Mouse (Mus musculus): Measurements from ENCODE around the gene Gm45716. TPM values are rescaled to one million over a fixed set of nuclear protein-coding genes. Genes with fewer than 3 reads are reported as not detected.

The Gm45716 gene
- polyA plus RNA-seq, 1 experiment = 1.3 TPM

DNA sequence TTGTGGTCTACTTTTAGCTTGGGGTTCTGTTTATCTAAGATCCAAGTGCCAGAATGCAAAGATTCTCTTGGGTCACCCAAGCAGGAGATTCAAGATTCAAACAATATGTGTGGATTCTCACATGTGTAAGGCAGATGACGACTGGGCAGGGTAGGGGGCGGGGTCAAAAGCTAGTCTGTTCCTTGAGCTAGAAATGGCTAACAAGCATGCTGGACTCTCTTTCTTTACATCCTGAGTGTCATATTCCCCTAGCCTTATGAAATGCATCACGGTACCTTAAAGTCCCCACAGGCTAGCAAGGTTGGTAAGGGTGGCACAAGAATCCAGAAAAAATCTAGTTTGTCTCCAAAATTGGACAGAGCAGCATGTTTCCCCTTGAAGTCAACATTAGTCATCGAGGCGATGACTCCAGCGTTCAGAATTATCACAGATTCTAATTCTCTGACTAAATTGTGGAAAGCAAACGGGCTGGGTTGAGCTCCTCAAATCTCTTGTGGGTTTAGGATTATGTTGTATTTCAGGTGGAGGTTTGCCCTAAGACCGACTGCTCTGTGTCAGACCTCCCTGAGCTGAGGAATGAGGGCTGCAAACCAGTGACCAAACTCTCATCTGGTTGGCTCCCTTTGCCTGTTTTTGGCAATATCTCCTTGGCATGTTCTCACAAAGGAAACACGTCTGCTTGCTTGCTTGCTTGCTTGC, 40.9 kb downstream of the Gm45716 start:
- 82% methylated on average over 9 of the region's 9 CpGs for WGBS
- no peak for DNase-seq
- H3K4me1 ChIP-seq (ENCODE audit: control insufficient read depth, insufficient read depth, low read length) = peaks cover 18% of the 10 kb centered on the region
- TF ChIP-seq POLR2A (IDR thresholded peaks at IDR 0.05; ENCODE audit: borderline replicate concordance, extremely low read depth, low read depth, low read length) (no peak), CTCF (IDR thresholded peaks at IDR 0.05; ENCODE audit: insufficient read depth, low read length) (no peak)
- H3K4me3 ChIP-seq (replicated peaks; ENCODE audit: extremely low read depth, low read depth, low read length) = no peak overlapping the region

DNA sequence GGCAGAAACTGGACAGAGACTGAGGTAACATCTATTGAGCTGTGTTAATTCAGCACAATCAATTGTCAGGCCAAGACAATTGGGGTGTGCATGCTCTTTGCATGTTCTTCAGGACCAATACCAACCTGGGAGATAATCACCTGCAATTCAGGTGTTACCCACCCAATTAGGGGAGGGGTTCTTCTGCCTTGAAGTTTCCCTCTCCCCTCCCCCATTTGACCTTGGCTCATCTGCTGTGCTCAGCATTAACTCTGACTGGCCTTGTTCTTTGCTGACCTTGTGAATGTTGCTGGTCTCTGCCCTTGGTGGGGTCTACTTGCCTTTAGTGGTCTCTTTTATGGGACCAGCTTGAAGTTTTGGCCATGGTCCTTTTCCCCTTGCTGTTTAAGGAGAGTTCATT, 42.3 kb downstream of the Gm45716 start:
- Histone ChIP-seq H3K4me3 (replicated peaks; ENCODE audit: extremely low read depth, low read depth, low read length) (no peak overlapping the region), H3K4me1 (ENCODE audit: control insufficient read depth, insufficient read depth, low read length) (peaks cover 18% of the 10 kb centered on the region)
- no peak for TF ChIP-seq CTCF (IDR thresholded peaks at IDR 0.05; ENCODE audit: insufficient read depth, low read length)
- TF ChIP-seq POLR2A (IDR thresholded peaks at IDR 0.05; ENCODE audit: borderline replicate concordance, extremely low read depth, low read depth, low read length) = no peak
- DNase-seq = no peak

DNA sequence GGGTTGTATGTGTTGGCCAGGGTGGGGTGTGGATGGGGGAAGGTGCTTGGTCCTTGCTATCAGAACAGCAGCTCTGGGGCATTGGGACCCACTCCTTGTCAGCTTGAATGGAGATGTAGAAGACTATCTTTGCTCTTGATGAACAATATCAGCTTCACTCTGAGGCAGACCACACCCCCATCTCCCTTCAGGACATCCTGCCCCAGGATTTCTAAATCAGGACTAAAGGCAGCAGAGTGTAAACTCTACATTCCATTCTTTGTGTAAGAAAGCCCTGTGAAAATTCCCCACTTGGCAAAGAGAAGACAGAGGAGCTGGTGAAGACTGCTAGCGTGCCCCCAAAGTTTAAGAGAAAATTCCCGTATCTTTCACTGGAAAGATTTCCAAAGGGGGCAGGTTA, 43.2 kb downstream of the Gm45716 start:
- H3K4me3 ChIP-seq (replicated peaks; ENCODE audit: extremely low read depth, low read depth, low read length) = no peak overlapping the region
- peaks cover 16% of the 10 kb centered on the region for H3K4me1 ChIP-seq (ENCODE audit: control insufficient read depth, insufficient read depth, low read length)
- DNase-seq = no peak
- no peak for TF ChIP-seq CTCF (IDR thresholded peaks at IDR 0.05; ENCODE audit: insufficient read depth, low read length)
- TF ChIP-seq POLR2A (IDR thresholded peaks at IDR 0.05; ENCODE audit: borderline replicate concordance, extremely low read depth, low read depth, low read length) = no peak
- WGBS = 24% methylated on average over 2 of the region's 2 CpGs

DNA sequence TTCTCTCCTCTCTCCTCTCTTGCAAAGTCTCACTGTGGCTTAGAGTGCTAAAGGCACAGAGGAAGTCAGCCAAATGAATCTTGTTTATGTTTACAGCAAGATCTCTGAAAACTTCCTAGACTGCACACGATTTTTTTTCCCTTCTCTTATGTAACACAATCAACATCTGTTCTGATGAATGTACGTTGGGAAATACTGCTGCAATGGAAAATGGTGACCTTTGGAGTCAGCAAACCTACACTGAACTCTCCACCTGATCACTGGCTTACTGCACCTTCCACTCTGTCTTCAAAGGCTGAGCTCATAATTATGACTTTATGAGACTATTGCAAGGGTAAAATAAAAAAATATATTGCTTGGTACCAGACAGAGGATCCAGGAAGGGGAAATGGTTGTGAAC, 44.1 kb downstream of the Gm45716 start:
- no peak for DNase-seq
- WGBS = 13% methylated on average over 2 of the region's 2 CpGs
- peaks cover 16% of the 10 kb centered on the region for H3K4me1 ChIP-seq (ENCODE audit: control insufficient read depth, insufficient read depth, low read length)
- no peak overlapping the region for H3K4me3 ChIP-seq (replicated peaks; ENCODE audit: extremely low read depth, low read depth, low read length)
- TF ChIP-seq CTCF (IDR thresholded peaks at IDR 0.05; ENCODE audit: insufficient read depth, low read length) (no peak), POLR2A (IDR thresholded peaks at IDR 0.05; ENCODE audit: borderline replicate concordance, extremely low read depth, low read depth, low read length) (no peak)

DNA sequence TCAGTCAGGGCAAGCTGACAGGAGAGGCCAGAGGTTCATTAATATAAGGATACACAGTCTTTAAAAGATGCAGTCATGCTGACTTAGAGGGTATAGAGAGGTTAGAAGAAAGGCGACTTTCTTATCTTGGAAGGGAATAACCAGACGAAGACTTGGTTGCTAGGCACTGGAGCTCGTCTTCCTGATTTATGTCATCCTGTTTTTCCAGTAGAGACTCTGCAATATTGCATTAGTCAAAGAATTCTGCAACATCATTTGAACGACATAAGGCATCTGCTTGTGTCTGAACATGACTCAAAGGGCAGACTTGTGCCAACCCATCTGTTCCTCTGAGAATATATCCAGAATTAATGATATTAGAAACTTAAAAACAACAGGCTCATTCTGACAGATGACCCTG, 45.2 kb downstream of the Gm45716 start:
- TF ChIP-seq POLR2A (IDR thresholded peaks at IDR 0.05; ENCODE audit: borderline replicate concordance, extremely low read depth, low read depth, low read length) (no peak), CTCF (IDR thresholded peaks at IDR 0.05; ENCODE audit: insufficient read depth, low read length) (no peak)
- H3K4me1 ChIP-seq (ENCODE audit: control insufficient read depth, insufficient read depth, low read length) = peaks cover 16% of the 10 kb centered on the region
- no peak overlapping the region for H3K4me3 ChIP-seq (replicated peaks; ENCODE audit: extremely low read depth, low read depth, low read length)
- no peak for DNase-seq
- WGBS = 20% methylated on average over 4 of the region's 4 CpGs

DNA sequence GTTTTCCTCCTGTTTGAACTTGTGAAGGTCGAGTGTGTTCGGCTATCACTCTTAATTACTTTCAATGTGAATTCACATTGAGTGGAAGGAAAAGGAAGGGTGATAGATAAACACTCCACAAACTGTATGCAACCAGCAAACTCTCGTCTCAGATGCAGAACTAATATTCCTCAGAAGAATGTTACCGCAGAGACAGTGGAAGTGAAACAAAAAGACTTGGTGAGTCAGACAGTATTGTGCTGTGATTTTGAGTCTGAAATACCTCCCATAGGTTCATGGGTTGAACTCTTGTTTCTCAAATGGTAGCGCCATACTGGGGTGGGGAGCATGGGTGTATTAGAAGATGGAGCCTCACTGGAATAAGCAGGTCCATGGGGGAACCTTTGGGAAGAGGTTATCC, 47.7 kb downstream of the Gm45716 start:
- H3K4me3 ChIP-seq (replicated peaks; ENCODE audit: extremely low read depth, low read depth, low read length) = no peak overlapping the region
- 57% methylated on average over 5 of the region's 5 CpGs for WGBS
- DNase-seq = no peak
- H3K4me1 ChIP-seq (ENCODE audit: control insufficient read depth, insufficient read depth, low read length) = peaks cover 16% of the 10 kb centered on the region
- TF ChIP-seq CTCF (IDR thresholded peaks at IDR 0.05; ENCODE audit: insufficient read depth, low read length) (no peak), POLR2A (IDR thresholded peaks at IDR 0.05; ENCODE audit: borderline replicate concordance, extremely low read depth, low read depth, low read length) (no peak)

DNA sequence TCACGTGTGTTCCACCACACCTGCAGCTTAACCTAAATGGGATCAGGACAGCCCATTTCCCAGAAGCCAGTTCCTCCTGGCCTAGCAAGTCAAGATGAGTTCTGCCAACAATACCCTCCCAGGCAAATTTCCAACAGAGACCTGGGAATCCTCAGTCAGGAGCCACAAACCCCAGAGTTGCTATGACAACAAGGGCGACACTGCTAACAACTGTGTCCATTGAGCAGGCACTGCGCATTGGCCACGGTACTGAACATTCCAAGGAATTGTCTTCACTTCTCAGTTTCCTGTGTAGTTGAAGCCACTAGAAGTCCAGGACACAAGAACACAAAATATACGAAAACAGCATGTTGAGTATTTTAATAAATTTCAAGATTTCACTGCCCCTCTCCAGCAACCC, 50.1 kb downstream of the Gm45716 start:
- Histone ChIP-seq H3K4me3 (replicated peaks; ENCODE audit: extremely low read depth, low read depth, low read length) (no peak overlapping the region), H3K4me1 (ENCODE audit: control insufficient read depth, insufficient read depth, low read length) (peaks cover 5% of the 10 kb centered on the region)
- no peak for TF ChIP-seq POLR2A (IDR thresholded peaks at IDR 0.05; ENCODE audit: borderline replicate concordance, extremely low read depth, low read depth, low read length)
- no peak for TF ChIP-seq CTCF (IDR thresholded peaks at IDR 0.05; ENCODE audit: insufficient read depth, low read length)
- DNase-seq = no peak
- WGBS = 83% methylated on average over 5 of the region's 5 CpGs

DNA sequence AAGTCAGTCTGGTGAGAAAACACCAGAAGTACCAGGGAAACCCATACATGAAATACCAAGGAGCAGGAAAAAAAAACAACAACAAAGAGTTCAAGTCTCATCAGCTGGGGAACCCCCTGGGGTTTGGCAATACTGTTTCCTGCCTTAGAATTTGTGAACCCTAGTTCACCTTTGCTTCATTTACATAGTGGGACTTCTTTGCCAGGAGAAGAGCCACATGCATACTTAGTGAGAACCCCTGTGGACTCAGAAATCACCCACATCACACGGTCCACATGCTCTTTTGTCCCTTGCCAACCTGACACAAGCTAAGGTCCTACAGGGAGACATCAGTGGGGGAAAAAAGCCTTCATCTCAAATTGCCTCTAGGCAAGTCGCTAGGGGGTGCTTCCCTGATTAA, 51.2 kb downstream of the Gm45716 start:
- DNase-seq = no peak
- Histone ChIP-seq H3K4me1 (ENCODE audit: control insufficient read depth, insufficient read depth, low read length) (peaks cover 5% of the 10 kb centered on the region), H3K4me3 (replicated peaks; ENCODE audit: extremely low read depth, low read depth, low read length) (no peak overlapping the region)
- TF ChIP-seq POLR2A (IDR thresholded peaks at IDR 0.05; ENCODE audit: borderline replicate concordance, extremely low read depth, low read depth, low read length) = no peak
- TF ChIP-seq CTCF (IDR thresholded peaks at IDR 0.05; ENCODE audit: insufficient read depth, low read length) = no peak
- WGBS = 57% methylated on average over 2 of the region's 2 CpGs

DNA sequence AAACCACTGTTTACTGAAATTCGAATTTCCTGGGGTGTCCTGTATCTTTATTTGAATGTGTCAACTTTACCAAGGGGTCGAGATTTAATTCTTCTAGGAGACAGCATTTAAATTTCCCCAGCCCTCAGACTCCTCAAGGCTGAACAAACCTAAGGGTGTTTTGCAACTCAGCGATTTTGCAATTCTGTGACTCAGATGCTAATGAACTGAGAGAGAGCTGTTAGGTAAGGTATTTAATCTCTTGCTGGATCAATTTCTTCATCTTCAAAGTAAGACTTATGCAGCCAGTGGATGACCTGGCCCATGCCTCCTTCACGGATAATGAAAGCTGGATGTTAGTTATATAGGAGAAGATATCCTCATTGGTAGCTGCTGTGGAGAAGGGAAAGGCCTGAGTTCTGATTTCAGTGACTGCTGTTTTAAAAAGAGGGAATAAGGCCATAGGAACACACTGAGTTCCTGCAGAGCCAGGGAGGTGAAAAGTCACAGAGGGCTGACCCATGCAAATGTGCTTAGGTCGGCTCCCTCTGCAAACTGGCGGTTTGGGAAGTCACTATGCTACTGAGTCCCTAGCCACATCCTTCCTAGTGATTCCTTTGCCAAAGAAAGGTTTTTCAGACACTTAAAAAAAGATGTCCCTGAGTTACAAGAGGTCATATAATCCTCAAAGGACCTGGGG, 53.3 kb downstream of the Gm45716 start:
- no peak for TF ChIP-seq POLR2A (IDR thresholded peaks at IDR 0.05; ENCODE audit: borderline replicate concordance, extremely low read depth, low read depth, low read length)
- DNase-seq = peak; percentile 30
- peaks cover 5% of the 10 kb centered on the region for H3K4me1 ChIP-seq (ENCODE audit: control insufficient read depth, insufficient read depth, low read length)
- 42% methylated on average over 6 of the region's 6 CpGs for WGBS
- H3K4me3 ChIP-seq (replicated peaks; ENCODE audit: extremely low read depth, low read depth, low read length) = no peak overlapping the region

DNA sequence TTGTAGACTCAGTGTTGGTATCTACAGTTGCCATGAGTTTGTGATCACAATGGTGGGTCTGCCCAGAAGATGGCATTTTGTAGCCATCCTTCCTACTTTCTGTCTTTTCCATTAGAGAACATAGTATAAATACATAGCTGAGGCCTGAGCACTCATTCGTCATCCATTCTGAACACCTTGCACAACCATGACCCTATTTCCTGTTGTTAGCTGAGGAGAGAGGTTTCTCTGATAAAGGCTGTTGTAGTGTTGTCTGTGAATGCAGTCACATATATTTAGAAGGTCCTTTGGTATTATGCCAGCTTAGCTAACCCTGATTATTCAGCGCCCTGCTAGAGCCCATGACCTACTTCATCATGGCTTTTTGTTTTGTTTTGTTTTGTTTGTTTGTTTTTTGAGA, 54.4 kb downstream of the Gm45716 start:
- Histone ChIP-seq H3K4me1 (ENCODE audit: control insufficient read depth, insufficient read depth, low read length) (peaks cover 5% of the 10 kb centered on the region), H3K4me3 (replicated peaks; ENCODE audit: extremely low read depth, low read depth, low read length) (no peak overlapping the region)
- DNase-seq = no peak
- TF ChIP-seq POLR2A (IDR thresholded peaks at IDR 0.05; ENCODE audit: borderline replicate concordance, extremely low read depth, low read depth, low read length) = no peak
- no peak for TF ChIP-seq CTCF (IDR thresholded peaks at IDR 0.05; ENCODE audit: insufficient read depth, low read length)
- 59% methylated on average over 2 of the region's 2 CpGs for WGBS

Measured in lung, adult 2 months (tissue).